8 mouse cellular contexts compared by ENCODE assay signal in the genomic region with DNA sequence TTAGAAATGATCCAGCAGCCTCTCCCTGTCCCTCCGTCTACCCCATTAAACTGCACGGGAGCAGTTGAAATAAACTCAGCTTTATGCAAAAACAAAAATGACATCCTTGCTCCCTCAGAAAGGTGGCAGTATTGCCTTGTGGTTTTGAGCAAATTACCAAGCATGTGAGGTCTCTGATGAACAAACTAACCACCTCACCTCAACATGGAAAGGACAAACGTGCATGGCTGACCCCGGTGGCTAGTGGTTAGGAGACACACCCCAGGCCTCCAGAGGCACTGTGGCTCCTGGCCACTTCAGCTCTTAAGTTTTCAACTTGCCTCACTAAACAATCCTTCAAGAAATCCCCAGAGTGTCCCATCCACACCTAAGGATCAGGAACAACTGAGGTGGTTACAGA. TPM values are rescaled to one million over a fixed set of nuclear protein-coding genes. Genes with fewer than 3 reads are reported as not detected.
DNase-seq lines count a peak whose midpoint lies in the region; ATAC-seq and TF ChIP-seq lines count a peak whose summit lies in the region.
"Had no signal": no experiment of that assay in that cellular context is flagged by ENCODE, and none has a peak within 500 bp of the region (broad histone marks: within the 10 kb centered on the region; RNA-seq: fewer than 3 reads in every experiment).

No protein-coding gene starts in this region.

- no peak for TF ChIP-seq POLR2A in cerebellum, adult 2 months (IDR thresholded peaks at IDR 0.05; ENCODE audit: borderline replicate concordance, insufficient read depth, low read length)

- no peaks in the 10 kb centered on the region for H3K27me3 ChIP-seq in cerebellum, adult 2 months (ENCODE audit: control insufficient read depth, insufficient read depth, low read length)
- H3K27me3 ChIP-seq in heart, embryonic 13.5 days (replicated peaks): no peaks in the 10 kb centered on the region
- H3K27me3 ChIP-seq in forebrain, embryonic 16.5 days (replicated peaks; ENCODE audit: control insufficient read depth, insufficient read depth, low read length): peaks cover 10% of the 10 kb centered on the region

- H3K4me3 ChIP-seq in cerebellum, adult 2 months (replicated peaks; ENCODE audit: insufficient read depth, low read depth, low read length): no peak overlapping the region
- H3K4me3 ChIP-seq in heart, embryonic 13.5 days: peak overlapping the region; percentile 71
- no peak overlapping the region for H3K4me3 ChIP-seq in forebrain, embryonic 16.5 days (replicated peaks; ENCODE audit: low read length)
- H3K4me3 ChIP-seq: hindbrain, embryonic 15.5 days had no signal

- no peaks in the 10 kb centered on the region for H3K9me3 ChIP-seq in heart, embryonic 13.5 days
- no peaks in the 10 kb centered on the region for H3K9me3 ChIP-seq in forebrain, embryonic 16.5 days (ENCODE audit: control insufficient read depth, low read length)
- H3K9me3 ChIP-seq: hindbrain, embryonic 15.5 days had no signal

- no peak for ATAC-seq in heart, embryonic 13.5 days (ENCODE audit: extremely low read depth, insufficient number of reproducible peaks, low FRiP score, low TSS enrichment)
- no peak for ATAC-seq in forebrain, embryonic 16.5 days
- no peak for ATAC-seq in inflammation-experienced regulatory T-cells, adult 6 months

- H3K4me2 ChIP-seq in heart, embryonic 13.5 days: peak overlapping the region; percentile 73
- H3K4me2 ChIP-seq in forebrain, embryonic 16.5 days (ENCODE audit: low read length): no peak overlapping the region
- H3K4me2 ChIP-seq: hindbrain, embryonic 15.5 days had no signal

- no peak overlapping the region for H3K27ac ChIP-seq in cerebellum, adult 2 months (ENCODE audit: insufficient read depth, low read length)
- peak overlapping the region; percentile 94 for H3K27ac ChIP-seq in heart, embryonic 13.5 days (replicated peaks)
- H3K27ac ChIP-seq in forebrain, embryonic 16.5 days (ENCODE audit: low read length): no peak overlapping the region
- H3K27ac ChIP-seq: hindbrain, embryonic 15.5 days had no signal

- no peaks in the 10 kb centered on the region for H3K4me1 ChIP-seq in cerebellum, adult 2 months (ENCODE audit: control insufficient read depth, insufficient read depth, low read length)
- peaks cover 45% of the 10 kb centered on the region for H3K4me1 ChIP-seq in heart, embryonic 13.5 days
- peaks cover 14% of the 10 kb centered on the region for H3K4me1 ChIP-seq in forebrain, embryonic 16.5 days (replicated peaks; ENCODE audit: control insufficient read depth, insufficient read depth, low read length)

- 36% methylated on average over 4 of the region's 4 CpGs for WGBS in cerebellum, adult 2 months
- WGBS in heart, embryonic 13.5 days: 22% methylated on average over 4 of the region's 4 CpGs
- 47% methylated on average over 4 of the region's 4 CpGs for WGBS in forebrain, embryonic 16.5 days

- H3K36me3 ChIP-seq in heart, embryonic 13.5 days: 0 out of 2 replicates have a peak, but pooled peaks cover 6% of the 10 kb centered on the region
- no peaks in the 10 kb centered on the region for H3K36me3 ChIP-seq in forebrain, embryonic 16.5 days (ENCODE audit: control insufficient read depth, insufficient read depth)
- H3K36me3 ChIP-seq: hindbrain, embryonic 15.5 days had no signal

- TF ChIP-seq CTCF in cerebellum, adult 2 months (IDR thresholded peaks at IDR 0.05; ENCODE audit: borderline replicate concordance, insufficient read depth, low read depth, low read length): peak; percentile 46; the same call in 1 of the 2 replicates

- peak overlapping the region; percentile 91 for H3K9ac ChIP-seq in heart, embryonic 13.5 days
- H3K9ac ChIP-seq in forebrain, embryonic 16.5 days (replicated peaks; ENCODE audit: low read depth, low read length): no peak overlapping the region
- H3K9ac ChIP-seq: hindbrain, embryonic 15.5 days had no signal

- DNase-seq in layer of hippocampus, adult 18-20 months (ENCODE audit: low spot score in 2 of 2): peak; percentile 12 to 71
- no peak for DNase-seq in layer of hippocampus, postnatal 25 days (ENCODE audit: extremely low spot score in 1 of 2, low spot score in 1 of 2)
- DNase-seq in cerebellum, adult 2 months: peak; percentile 24 to 39
- peak; percentile 11 for DNase-seq in lung, postnatal 25 days (ENCODE audit: low spot score)

RNA-seq across cellular contexts. Expression of gene Myocd, which starts 1.5 kb away (rescaled TPM):
- total RNA-seq in layer of hippocampus, adult 18-20 months (2021): under 1 TPM; 0.20 to 0.28 TPM
- under 1 TPM; 0.22 to 0.59 TPM for total RNA-seq in layer of hippocampus, postnatal 25 days (2021)
- 0.13 and 0.19 TPM in 2 replicates for polyA plus RNA-seq in cerebellum, adult 2 months (2012; rRNA removed)
- polyA plus RNA-seq in heart, embryonic 13.5 days (2015; fragmentation: Nextera tagmentation; extraction: Ambion mirVana): 60.7 and 67.1 TPM in 2 replicates
- polyA plus RNA-seq in forebrain, embryonic 16.5 days (2015; fragmentation: Nextera tagmentation; extraction: Ambion mirVana): 0.14 and 0.23 TPM in 2 replicates
- under 1 TPM in 1 of 3 experiments, not detected in 2; 0.09 TPM for polyA plus RNA-seq in inflammation-experienced regulatory T-cells, adult 6 months (2017; shearing (Covaris generic))

Comparison
In these comparisons a context has a peak if more than half of its experiments do, and no peak if none do; other contexts are left out.
1. DNase-seq: peak in layer of hippocampus, adult 18-20 months (2 of 2), cerebellum, adult 2 months (2 of 2) and lung, postnatal 25 days (single experiment); none in layer of hippocampus, postnatal 25 days (0 of 2).
2. RNA of gene Myocd, which starts 1.5 kb away (polyA plus RNA-seq): 60.7 to 67.1 TPM in heart, embryonic 13.5 days; 0.14 to 0.23 TPM in forebrain, embryonic 16.5 days, 0.13 to 0.19 TPM in cerebellum, adult 2 months and 0.09 TPM in inflammation-experienced regulatory T-cells, adult 6 months; every median in the first group is over 10 times any median in the second.